Mouse (Mus musculus) testis, adult 2 months (tissue): Measurements from ENCODE around the gene Mrs2. TPM values are rescaled to one million over a fixed set of nuclear protein-coding genes. Genes with fewer than 3 reads are reported as not detected.

Experiments used
- H3K27ac ChIP-seq: fragments of 200-500 bp; 2 replicates; pipeline ENCODE4 v1.5.1; 2012; ENCODE audit warnings: low read depth, low read length; ENCODE audit not compliant: control insufficient read depth, insufficient read depth
- H3K27me3 ChIP-seq: fragments of 200-500 bp; 2 replicates; pipeline ENCODE4 v1.6.1; 2012; ENCODE audit warnings: mild to moderate bottlenecking, low read length, moderate library complexity; ENCODE audit not compliant: control insufficient read depth, insufficient read depth
- H3K36me3 ChIP-seq: fragments of 200-500 bp; 2 replicates; pipeline ENCODE4 v1.6.1; 2012; ENCODE audit warnings: mild to moderate bottlenecking, low read length; ENCODE audit not compliant: control insufficient read depth, insufficient read depth
- H3K4me1 ChIP-seq: fragments of 200-500 bp; 2 replicates; pipeline ENCODE4 v1.6.1; 2012; ENCODE audit warnings: low read length; ENCODE audit not compliant: control insufficient read depth, insufficient read depth
- H3K4me3 ChIP-seq: fragments of 200-500 bp; 2 replicates; pipeline ENCODE4 v1.5.1; 2012; ENCODE audit warnings: low read depth, mild to moderate bottlenecking, low read length, moderate library complexity, mixed read lengths; ENCODE audit not compliant: control insufficient read depth
- CTCF ChIP-seq: fragments of 200-500 bp; IDR thresholded peaks from 2 replicates; pipeline ENCODE4 v1.5.1; 2012; ENCODE audit warnings: low read depth, mild to moderate bottlenecking, inconsistent platforms, low read length, moderate library complexity; ENCODE audit not compliant: control insufficient read depth, insufficient read depth, insufficient replicate concordance
- POLR2A ChIP-seq: fragments of 200-500 bp; IDR thresholded peaks from 2 replicates; pipeline ENCODE4 v1.6.1; 2012; ENCODE audit warnings: low read depth, mild to moderate bottlenecking, inconsistent platforms, low read length, moderate library complexity; ENCODE audit not compliant: control insufficient read depth
- polyA plus RNA-seq: library from polyadenylated mRNA; depleted of rRNA; stranded (reverse); fragments of >200 nt; gene quantifications from 2 replicates; pipeline ENCODE4 v1.2.3, GENCODE M21; 2012

The Mrs2 gene
- polyA plus RNA-seq, 1 experiment = 55.9 TPM

DNA sequence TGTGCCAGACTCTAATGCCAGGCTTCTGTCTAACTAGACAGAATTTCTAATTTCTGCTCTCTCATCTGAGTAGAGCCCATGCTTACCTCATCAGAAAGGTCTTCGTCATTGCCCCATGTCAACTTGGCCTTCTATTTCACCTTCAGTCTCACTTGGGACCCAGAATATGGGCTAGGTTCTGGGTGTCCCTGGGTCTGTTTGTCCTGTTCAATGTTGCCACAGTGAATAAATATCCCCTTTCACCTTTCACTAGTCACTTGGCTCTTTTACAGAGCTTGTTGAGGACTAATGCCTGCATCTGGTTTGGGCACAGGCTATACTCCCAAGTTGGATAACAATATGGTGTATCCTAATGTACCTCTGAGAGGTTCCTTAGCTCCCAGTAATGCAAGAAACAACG, 19.3 kb upstream of the Mrs2 start:
- no peaks in the 10 kb centered on the region for H3K4me1 ChIP-seq
- no peaks in the 10 kb centered on the region for H3K27me3 ChIP-seq
- H3K4me3 ChIP-seq = no peak overlapping the region
- no peaks in the 10 kb centered on the region for H3K36me3 ChIP-seq
- TF ChIP-seq POLR2A (no peak), CTCF (no peak)
- no peak overlapping the region for H3K27ac ChIP-seq

DNA sequence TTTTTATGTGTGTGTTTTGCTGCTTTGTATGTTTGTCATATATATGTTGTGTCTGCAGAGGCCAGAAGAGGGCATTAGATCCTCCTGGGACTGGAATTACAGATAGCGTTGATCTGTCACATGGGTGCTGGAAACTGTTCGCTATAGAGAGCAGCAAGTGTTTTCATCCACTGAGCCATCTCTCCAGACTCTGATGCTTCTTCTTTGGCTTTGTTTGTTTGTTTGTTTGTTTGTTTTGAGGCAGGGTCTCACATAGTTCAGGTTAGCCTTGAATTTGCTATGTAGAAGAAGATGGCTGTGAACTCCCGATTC, 6.9 kb upstream of the Mrs2 start:
- Histone ChIP-seq H3K4me1 (no peaks in the 10 kb centered on the region), H3K4me3 (no peak overlapping the region), H3K27me3 (no peaks in the 10 kb centered on the region), H3K36me3 (no peaks in the 10 kb centered on the region), H3K27ac (no peak overlapping the region)
- no peak for TF ChIP-seq CTCF
- TF ChIP-seq POLR2A = no peak

DNA sequence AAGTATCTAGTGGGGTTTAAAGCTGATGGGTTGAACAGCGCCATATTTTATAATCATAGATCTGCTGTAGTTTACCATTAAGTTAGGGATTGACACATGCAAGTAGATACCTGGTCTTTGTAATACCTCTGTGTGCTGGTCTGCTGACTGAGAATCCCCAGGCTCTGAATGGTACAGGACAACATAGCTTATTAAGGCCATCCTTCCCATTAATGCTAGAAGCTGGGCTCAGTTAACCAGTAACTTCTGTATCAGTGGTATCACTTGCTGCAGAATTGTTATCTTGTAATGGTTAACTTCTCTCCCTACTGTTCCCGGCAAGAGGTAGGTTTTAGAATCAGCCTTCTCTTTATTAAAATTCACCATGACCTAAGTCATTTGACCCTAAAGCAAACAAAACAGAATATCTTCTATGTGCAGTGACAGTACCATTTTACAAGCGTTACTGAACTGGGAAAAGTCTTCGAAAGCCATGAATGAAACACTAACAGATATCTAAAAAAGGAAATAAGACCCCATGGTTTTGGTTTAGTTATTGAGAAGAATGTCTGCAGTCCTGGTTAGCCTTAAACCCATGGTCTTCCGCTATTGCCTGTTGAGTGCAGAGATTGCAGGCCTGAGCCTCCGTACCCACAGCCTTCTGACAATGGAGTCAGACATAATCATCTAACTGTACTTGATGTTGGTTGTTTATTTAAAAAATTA, 6.4 kb upstream of the Mrs2 start:
- H3K4me1 ChIP-seq = no peaks in the 10 kb centered on the region
- H3K4me3 ChIP-seq = no peak overlapping the region
- TF ChIP-seq CTCF (no peak), POLR2A (no peak)
- H3K27ac ChIP-seq = no peak overlapping the region
- H3K36me3 ChIP-seq = no peaks in the 10 kb centered on the region
- H3K27me3 ChIP-seq = no peaks in the 10 kb centered on the region

DNA sequence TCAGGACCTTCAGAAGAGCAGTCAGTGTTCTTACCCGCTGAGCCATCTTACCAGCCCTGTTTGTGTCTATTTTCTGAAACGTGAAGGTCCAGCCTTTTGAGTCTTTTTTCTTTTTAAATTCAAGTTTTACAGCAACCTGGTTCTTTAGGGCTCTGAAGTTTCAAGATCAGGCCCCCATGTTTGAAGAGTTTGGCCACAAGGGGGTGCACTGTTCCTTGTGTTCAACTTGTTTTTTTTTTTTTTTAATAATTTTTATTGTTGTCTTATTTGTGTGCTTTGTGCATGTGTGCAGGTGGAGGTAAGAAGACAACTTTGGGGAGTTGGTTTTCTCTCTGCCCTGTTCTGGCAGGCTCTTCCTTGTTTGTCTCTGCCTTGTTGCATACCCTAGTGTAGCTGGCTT, 4.5 kb upstream of the Mrs2 start:
- TF ChIP-seq CTCF (no peak), POLR2A (no peak)
- no peak overlapping the region for H3K4me3 ChIP-seq
- H3K27me3 ChIP-seq = no peaks in the 10 kb centered on the region
- no peaks in the 10 kb centered on the region; the same call in 1 of the 2 replicates for H3K4me1 ChIP-seq
- H3K36me3 ChIP-seq = no peaks in the 10 kb centered on the region
- no peak overlapping the region for H3K27ac ChIP-seq

DNA sequence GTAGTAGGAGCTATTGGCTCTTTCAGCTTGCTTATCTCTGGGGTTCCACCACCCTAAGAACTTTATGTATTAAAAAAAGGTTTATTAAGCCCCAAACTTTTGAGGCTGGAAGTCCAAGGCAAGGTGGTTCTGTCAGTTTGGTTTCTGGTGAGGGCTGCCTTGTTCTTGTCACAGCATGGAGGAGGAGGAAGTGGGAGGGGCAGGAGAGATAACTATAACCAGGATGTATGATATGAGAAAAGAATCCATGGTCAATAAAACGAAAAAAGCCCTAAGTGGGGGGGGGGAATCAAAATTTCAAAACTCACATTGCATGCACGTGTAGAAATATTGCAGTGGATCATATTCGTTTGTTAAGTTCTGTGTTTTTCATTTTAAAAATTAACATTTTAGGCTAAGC, 3.0 kb upstream of the Mrs2 start:
- peaks cover 7% of the 10 kb centered on the region for H3K4me1 ChIP-seq
- H3K36me3 ChIP-seq = peaks cover 2% of the 10 kb centered on the region
- no peaks in the 10 kb centered on the region for H3K27me3 ChIP-seq
- no peak overlapping the region for H3K4me3 ChIP-seq
- no peak overlapping the region for H3K27ac ChIP-seq
- TF ChIP-seq CTCF = no peak
- no peak for TF ChIP-seq POLR2A

DNA sequence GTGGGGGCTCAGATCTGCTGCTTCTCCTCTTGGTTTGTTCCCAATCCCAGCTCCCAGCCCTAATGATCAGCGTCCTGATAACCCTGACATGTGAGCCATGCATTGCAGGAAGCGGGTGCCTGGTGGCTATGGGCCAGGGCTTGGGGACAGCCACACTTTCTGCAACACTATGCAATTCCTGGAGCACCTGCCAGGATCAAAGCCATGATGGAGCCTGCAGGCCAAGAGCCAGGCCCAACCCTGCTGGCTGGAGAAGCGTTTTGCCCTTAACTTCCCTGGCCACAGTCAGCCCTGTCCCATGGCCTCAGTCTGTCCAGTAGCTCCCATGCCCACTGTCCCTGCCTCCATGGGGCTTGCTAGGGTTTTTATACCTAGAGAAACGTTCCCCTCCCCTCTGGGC, 2.2 kb upstream of the Mrs2 start:
- H3K27me3 ChIP-seq = no peaks in the 10 kb centered on the region
- H3K36me3 ChIP-seq = peaks cover 2% of the 10 kb centered on the region
- peaks cover 7% of the 10 kb centered on the region for H3K4me1 ChIP-seq
- H3K4me3 ChIP-seq = no peak overlapping the region
- TF ChIP-seq POLR2A = no peak
- TF ChIP-seq CTCF = no peak
- no peak overlapping the region for H3K27ac ChIP-seq

DNA sequence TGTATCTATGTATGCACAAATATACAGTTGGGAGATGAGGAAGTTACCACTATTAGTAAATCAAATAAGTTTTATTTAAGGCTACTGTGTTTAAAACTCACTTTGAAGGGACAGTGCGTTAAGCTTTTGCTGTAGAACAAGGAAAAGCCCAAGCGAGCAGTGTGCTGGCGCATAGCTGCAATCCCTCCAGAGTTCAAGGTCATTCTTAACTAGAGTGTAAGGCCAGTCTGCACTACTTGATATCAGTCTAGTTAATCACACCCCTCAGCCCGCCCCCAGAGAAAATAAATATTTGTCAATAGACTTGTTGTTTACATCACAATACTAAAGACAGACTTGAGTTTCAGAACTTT, 337 bp upstream of the Mrs2 start:
- H3K4me1 ChIP-seq = peaks cover 10% of the 10 kb centered on the region
- H3K36me3 ChIP-seq = peaks cover 2% of the 10 kb centered on the region
- H3K4me3 ChIP-seq = peak overlapping the region; percentile 98
- H3K27ac ChIP-seq = peak overlapping the region; percentile 95
- TF ChIP-seq POLR2A (no peak), CTCF (no peak)
- no peaks in the 10 kb centered on the region for H3K27me3 ChIP-seq

DNA sequence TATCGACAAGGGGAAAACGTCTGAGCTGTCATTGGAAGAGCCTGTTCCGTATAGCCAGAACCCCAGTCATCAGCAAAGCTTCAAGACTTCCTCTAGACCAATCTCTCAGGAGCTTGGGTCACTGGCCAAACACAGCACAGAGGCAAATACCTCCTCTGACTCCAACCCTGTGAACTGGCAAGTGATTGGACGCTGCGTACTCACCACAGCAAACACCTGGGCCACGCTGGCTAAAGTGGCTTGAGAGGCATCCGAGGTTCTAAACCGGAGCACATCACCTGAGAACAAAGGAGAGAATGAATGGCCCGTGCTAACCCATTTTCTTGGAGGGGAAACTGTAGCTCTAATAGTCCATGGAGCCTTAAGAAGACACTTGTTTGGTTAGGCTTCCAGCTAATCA, 1.9 kb downstream of the Mrs2 start:
- Histone ChIP-seq H3K27me3 (no peaks in the 10 kb centered on the region), H3K36me3 (peaks cover 2% of the 10 kb centered on the region), H3K4me3 (peak overlapping the region; percentile 98), H3K4me1 (peaks cover 10% of the 10 kb centered on the region), H3K27ac (peak overlapping the region; percentile 95; the same call in 1 of the 2 replicates)
- TF ChIP-seq POLR2A (no peak), CTCF (no peak)
